Mouse (Mus musculus) embryo, embryonic 11 days (tissue): Measurements from ENCODE around the gene Hunk.

Experiments
- DNase-seq: peaks from one replicate; pipeline ENCODE4 v3.0.0-alpha.2; 2015

The Hunk gene

DNA sequence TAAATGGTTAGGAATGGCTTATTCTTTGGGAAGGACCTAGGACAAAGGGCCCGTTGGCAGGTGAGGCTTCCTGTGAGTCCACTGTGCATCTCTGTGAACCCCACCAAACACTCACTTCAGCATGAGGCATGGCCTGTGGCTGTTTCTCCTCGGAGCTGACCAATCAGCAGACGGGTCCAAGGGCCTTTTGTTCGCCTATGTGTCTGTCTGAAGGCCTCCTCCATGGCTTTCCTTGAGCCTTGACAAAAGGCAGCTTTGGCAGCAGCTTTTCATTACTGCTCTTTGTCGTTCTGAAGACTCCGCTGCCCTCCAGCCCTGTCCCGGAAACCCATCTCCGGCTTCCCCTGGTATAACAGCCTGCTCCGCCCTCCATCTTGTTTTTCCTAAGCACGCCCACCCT, 54.8 kb downstream of the Hunk start:
- no peak for DNase-seq

GRCm38 (mm10) chr16:90442991-90443390, 57.2 kb downstream of the Hunk start:
- no peak for DNase-seq

- peak; percentile 44 for DNase-seq
Observed at GRCm38 (mm10) chr16:90453197-90453596, 67.4 kb downstream of the Hunk start.

GRCm38 (mm10) chr16:90456495-90457125, 70.8 kb downstream of the Hunk start:
- no peak for DNase-seq

GRCm38 (mm10) chr16:90458899-90459610, 73.2 kb downstream of the Hunk start:
- DNase-seq = peak; percentile 56

DNA sequence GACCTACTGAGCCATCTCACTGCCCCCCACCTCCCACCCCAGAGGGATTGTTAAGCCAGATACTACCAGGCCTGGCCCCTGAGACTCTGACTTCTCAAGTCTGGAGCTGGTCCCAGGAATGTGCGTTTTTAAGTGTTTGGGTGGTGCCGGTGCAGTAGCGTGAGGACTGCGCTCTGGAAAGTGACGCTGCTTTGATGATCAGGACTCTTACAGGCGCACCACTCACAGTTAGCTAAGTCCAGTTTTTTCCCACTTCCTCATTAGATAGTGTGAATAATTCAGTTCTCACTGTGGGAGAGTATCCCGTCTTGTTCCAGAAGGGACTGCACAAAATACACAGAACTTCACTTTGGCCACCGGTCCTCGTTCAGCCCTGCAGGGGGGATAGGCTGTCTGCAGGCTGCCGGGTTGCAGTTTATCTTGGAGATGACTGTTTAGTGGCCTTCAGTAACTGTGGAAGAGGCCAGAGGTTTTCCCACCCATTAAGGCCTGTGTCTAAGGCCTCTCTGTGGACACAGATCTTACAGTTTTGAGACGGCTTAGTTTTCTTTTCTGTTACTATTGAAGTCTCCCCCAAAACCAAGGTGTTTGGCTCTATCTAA, 75.6 kb downstream of the Hunk start:
- DNase-seq = no peak

DNA sequence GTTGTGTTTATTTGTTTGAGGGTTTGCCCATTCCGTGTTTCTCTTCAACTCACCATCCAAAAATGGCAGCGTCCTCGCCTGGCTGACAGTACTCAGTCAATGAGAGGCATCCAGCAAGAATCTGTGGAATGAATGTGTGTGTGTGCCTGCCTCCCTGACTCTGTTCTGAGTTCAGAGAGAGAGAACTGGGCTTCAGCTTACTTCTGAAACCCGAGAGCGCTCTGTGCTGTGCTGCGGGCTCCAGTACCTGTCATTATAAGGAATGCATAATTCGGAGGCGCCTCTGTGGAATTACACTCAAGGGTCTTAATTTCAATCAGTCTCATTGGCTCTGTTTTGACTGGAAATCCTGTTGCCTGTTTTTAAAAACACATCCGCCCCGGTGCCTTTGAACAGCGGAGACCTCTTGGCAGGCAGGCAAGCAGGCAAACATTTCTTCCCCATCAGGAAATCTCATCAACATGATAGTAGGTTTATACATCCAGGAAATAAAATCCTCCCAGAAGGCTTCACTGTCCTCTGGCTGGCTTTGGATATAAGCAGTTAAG, 77.0 kb downstream of the Hunk start:
- no peak for DNase-seq

DNA sequence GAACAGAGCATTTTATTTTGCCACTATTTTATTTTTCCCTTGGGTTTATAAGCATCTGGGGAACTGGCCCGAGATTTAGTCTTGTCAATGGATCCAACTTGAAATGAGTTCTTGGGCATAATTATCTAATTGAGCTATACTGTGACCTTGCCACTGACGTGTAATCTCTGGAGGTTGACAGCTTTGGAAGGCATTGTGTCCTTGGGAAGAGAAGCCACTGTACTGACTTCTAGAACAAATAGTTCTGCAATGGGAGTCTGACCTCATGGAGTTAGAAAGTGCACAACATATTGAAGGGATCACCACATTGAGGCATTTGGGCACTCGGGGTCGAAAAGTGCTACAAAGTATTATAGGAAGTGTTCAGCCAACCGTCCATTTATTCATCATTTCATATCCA, 79.3 kb downstream of the Hunk start:
- DNase-seq = no peak

- no peak for DNase-seq
Observed at GRCm38 (mm10) chr16:90468286-90468685, 82.5 kb downstream of the Hunk start.

DNA sequence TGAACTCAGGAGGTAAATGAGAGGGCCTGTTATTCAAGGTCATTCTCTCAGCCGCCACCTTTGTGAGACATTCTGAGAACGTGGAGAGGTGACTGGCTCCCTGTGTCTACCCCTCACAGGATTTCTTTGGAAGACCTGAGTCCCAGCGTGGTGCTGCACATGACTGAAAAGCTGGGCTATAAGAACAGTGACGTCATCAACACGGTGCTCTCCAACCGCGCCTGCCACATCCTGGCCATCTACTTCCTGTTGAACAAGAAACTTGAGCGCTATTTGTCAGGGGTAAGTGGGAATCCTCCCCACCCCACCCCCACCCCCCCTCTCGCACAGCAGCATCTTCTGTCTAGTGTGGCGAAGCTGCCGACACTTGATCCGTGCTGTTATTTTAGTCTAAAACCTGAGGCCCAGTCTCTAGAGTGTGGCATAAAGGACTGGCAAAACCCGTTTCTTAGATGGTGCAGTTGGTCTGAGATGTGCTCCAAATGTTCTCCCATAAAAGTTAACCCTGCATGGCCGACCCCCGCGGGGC, 90.0 kb downstream of the Hunk start:
- DNase-seq = no peak

DNA sequence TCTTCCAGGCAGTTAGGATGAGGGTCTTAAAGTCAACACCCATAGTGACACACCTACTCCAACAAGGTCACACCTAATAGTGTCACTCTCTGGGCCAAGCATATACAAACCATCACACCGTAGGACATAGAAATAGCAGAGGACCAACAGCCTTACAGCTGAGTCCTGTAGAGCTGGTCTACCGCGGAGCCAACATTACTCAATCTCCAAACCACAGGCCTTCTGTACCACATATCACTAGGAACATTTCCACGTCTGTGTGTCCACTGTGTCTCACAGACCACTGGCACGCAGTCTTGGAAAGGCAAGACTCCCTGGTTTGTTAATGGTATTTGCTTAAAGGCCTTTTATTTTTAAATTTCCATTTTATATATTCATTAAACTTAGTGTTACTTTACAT, 95.8 kb downstream of the Hunk start:
- DNase-seq = no peak

GRCm38 (mm10) chr16:90483341-90483740, 97.5 kb downstream of the Hunk start:
- DNase-seq = no peak

DNA sequence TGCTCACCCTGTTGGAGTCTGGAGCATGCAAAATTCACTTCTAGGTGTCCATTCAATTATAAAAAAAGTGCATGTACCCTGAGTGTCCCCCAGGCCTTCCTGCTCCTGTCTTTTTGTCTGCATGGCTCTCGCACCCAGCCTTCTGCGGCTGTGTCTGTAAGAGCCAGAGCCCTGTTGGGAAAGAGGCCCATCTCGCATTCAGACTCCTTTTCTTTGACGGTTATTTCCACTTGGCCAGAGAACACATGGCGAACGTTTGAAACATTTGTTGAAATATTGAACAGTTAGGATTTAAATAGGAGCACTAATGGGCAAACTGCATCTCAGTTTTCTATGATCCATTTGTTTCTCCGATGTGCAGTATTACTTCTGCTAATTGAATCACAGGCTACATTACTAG, 99.3 kb downstream of the Hunk start:
- DNase-seq = no peak

GRCm38 (mm10) chr16:90485599-90485998, 99.8 kb downstream of the Hunk start:
- no peak for DNase-seq

DNA sequence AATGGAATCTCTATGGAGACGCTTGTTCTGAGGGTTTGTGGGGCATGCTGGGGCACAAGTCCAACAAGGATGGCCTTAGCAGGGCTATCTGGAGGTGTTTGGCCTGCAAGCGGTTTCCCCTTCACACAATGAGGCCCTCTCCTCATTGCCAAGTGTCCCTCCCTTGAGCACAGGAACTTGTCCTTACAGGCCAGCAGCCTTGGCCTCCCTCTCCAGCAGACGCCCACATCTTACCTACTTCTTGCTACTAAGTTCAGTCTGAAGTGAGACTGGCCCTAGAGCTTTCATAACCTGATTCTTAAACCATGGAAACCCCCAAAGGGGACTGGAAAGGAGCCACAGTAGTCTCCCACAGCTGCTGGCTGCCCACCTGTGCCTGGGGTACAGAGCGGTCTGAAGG, 104.3 kb downstream of the Hunk start:
- DNase-seq = no peak

- DNase-seq = peak; percentile 52
Observed at GRCm38 (mm10) chr16:90491898-90492499, 106.2 kb downstream of the Hunk start.

DNA sequence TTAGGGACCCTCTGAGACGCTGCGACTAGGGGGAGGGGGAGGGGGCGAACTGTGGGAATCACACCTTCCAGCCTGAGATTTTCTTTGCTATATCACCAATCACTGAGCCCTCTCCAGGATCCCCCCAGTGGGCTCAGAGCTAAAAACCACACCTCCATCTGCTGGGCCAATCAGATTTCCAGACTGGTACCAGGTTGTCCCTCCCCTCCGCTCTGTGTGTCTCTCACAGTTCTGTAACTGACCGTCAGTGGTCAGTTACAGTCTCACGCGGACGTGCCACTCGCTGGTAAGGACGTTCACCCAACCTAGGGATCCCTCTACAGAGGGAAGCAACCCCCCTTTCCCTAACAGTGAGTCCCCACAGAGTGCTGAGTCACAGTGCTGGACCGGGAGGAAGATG, 111.1 kb downstream of the Hunk start:
- peak; percentile 43 for DNase-seq

DNA sequence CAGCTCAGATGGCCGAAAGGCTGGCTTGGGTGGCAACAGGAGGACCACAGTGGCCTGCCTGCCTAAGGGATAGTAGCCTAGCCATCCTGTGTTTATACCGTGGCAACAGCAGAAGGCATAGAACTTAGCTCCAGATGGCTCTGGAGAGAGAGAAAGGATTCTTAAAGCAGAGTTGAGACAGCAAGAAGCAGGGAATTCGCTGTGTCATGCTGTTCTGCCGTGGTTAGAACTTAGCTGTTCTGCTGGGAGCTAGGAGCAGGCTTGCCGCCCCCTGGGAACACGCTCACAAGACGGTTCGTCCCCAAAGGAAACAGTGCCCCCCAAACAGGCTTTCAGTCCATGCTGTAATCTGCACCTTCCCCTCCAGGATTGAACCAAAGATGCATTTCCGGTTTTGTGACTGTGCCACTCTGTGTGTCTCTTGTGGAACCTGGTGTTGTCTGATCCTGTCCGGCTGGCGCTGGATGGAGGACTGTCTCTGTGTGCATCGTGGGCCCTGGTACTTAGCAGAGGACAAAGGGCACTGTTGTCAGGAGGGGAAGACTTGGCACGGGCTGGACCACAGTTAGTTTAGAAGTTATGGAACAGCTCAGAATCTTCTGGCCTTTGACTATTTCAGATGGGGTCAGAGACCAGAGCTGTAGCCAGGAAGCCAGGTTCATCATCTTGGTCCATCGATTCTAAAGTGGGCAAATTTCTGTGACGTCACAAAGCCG, 112.1 kb downstream of the Hunk start:
- no peak for DNase-seq

DNA sequence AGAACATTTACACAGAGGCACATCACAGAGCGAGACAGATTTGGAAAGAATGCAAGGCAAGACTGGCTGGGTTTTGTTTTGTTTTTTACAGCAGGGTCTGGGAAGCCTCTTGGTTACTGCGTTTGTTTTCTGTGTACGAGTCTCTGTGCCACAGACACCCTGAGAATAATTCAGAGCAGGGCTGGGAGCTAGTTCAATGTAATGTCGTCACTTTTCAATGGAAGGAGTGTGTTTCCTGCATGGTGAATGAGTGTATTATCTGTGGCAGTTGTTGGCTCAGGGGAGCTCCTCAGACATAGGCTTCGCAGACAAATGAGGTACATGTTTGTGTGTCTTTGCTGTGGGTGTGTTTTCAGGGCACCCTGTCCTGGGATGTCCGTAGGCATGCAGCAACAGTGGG, 115.0 kb downstream of the Hunk start:
- DNase-seq = no peak

- DNase-seq = no peak
Observed at GRCm38 (mm10) chr16:90505252-90505651, 119.4 kb downstream of the Hunk start.

GRCm38 (mm10) chr16:90505680-90506079, 119.9 kb downstream of the Hunk start:
- no peak for DNase-seq

DNA sequence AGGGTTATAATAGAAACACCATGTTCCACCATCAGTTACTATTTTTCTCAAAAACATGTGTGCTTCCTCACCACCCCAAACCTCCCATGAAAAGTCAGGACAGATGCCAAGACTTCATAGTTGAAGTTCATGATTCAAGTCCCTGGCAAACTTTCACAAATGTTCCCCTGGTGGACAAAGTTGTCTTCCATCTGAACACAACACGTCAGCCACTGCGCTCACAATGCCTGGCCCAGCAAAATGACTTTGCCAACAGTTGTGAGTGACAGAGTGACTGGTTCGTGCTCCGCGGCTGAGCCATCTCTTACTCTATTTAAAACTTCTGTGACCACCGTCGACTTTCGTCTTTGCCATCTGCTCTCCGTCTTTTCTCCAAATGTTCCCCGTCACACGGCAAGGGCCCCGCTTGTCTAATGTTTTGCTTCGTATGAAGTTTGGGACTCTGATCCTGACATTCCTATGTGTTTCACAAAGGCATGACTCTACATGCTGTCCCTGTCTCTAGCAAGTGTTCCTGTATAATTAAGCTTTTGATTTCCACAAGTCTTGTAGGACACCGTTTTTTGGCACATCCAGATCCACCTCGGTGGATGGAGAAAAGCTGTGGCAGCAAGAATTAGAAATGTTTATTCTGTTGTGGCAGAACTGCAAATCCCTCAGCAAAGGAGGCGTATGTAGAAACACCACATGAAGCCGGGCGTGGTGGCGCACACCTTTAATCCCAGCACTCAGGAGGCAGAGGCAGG, 125.9 kb downstream of the Hunk start:
- DNase-seq = no peak
